In genomic region chr17:26946567-26946966, GRCm38 (mm10) we compare ENCODE assay signal across 8 mouse cellular contexts. TPM values are rescaled to one million over a fixed set of nuclear protein-coding genes. Genes with fewer than 3 reads are reported as not detected.
A peak's percentile ranks its signal among the peaks of the same experiment; 100 is the strongest.
DNase-seq lines count a peak whose midpoint lies in the region; ATAC-seq lines count a peak whose summit lies in the region.

No protein-coding gene starts in this region.

- H3K27me3 ChIP-seq in forebrain, embryonic 14.5 days (replicated peaks; ENCODE audit: control insufficient read depth, insufficient read depth, low read length), result no peaks in the 10 kb centered on the region

- no peaks in the 10 kb centered on the region for H3K9me3 ChIP-seq in forebrain, embryonic 14.5 days (replicated peaks; ENCODE audit: control insufficient read depth, low read length)

- no peaks in the 10 kb centered on the region for H3K36me3 ChIP-seq in forebrain, embryonic 14.5 days (ENCODE audit: control insufficient read depth, insufficient read depth, low read length)

- H3K27ac ChIP-seq in forebrain, embryonic 14.5 days (ENCODE audit: low read depth, low read length), result peak overlapping the region; percentile 85

- H3K4me2 ChIP-seq in forebrain, embryonic 14.5 days (ENCODE audit: low read length), result peak overlapping the region; percentile 69

- peak overlapping the region; percentile 36 for H3K4me3 ChIP-seq in forebrain, embryonic 14.5 days (ENCODE audit: low read depth, low read length)

- peak; percentile 24 for ATAC-seq in forebrain, embryonic 14.5 days

- peak overlapping the region; percentile 67 for H3K9ac ChIP-seq in forebrain, embryonic 14.5 days (ENCODE audit: low read length)

- peak; percentile 33 for DNase-seq in ZHBTc4 (ENCODE audit: low read depth, low spot score)
- peak; percentile 88 to 91 for DNase-seq in cerebellum, adult 18-20 months
- DNase-seq in forebrain, embryonic 14.5 days (ENCODE audit: low spot score), result peak; percentile 50
- DNase-seq in heart, postnatal 4 days, result peak; percentile 84
- DNase-seq in layer of hippocampus, postnatal 25 days (ENCODE audit: extremely low spot score in 1 of 2, low spot score in 1 of 2), result peak; percentile 52 to 66
- peak; percentile 83 for DNase-seq in lung, postnatal 36 days
- DNase-seq in right cerebral cortex, postnatal 10 days (ENCODE audit: low spot score in 2 of 2), result peak; percentile 84 to 85
- DNase-seq in c-Kit-positive CD71-positive TER-119-positive erythroid progenitor cells, embryonic 14.5 days (ENCODE audit: low spot score), result no peak

- peaks cover 58% of the 10 kb centered on the region for H3K4me1 ChIP-seq in forebrain, embryonic 14.5 days (ENCODE audit: control insufficient read depth, insufficient read depth, low read length)

- 2% methylated on average over 34 of the region's 37 CpGs for WGBS in forebrain, embryonic 14.5 days

RNA-seq across cellular contexts. Expression of gene Syngap1, which starts 5.5 kb away (rescaled TPM):
- polyA plus RNA-seq in forebrain, embryonic 14.5 days (2014; fragmentation: Nextera tagmentation; extraction: Ambion mirVana), result 4.2 and 4.9 TPM in 2 replicates
- 10 to 100 TPM; 12.6 to 13.4 TPM for total RNA-seq in heart, postnatal 4 days (2021)
- 100 to 1,000 TPM; 399 to 523 TPM for total RNA-seq in layer of hippocampus, postnatal 25 days (2021)

RNA-seq across cellular contexts. Expression of gene Cuta, which starts 7.2 kb away (rescaled TPM):
- polyA plus RNA-seq in forebrain, embryonic 14.5 days (2014; fragmentation: Nextera tagmentation; extraction: Ambion mirVana), result 137 and 150 TPM in 2 replicates
- 100 to 1,000 TPM in 1 of 2 experiments, 10 to 100 TPM in 1; 97.2 to 106 TPM for total RNA-seq in heart, postnatal 4 days (2021)
- 100 to 1,000 TPM; 100 to 113 TPM for total RNA-seq in layer of hippocampus, postnatal 25 days (2021)

RNA-seq across cellular contexts. Expression of gene Phf1, which starts 13.7 kb away (rescaled TPM):
- 10.0 and 12.1 TPM in 2 replicates for polyA plus RNA-seq in forebrain, embryonic 14.5 days (2014; fragmentation: Nextera tagmentation; extraction: Ambion mirVana)
- 1 to 10 TPM; 9.9 to 10.0 TPM for total RNA-seq in heart, postnatal 4 days (2021)
- total RNA-seq in layer of hippocampus, postnatal 25 days (2021), result 10 to 100 TPM; 27.0 to 29.4 TPM

RNA-seq across cellular contexts. Expression of gene Zbtb9, which starts 26.4 kb away (rescaled TPM):
- 9.1 and 10.0 TPM in 2 replicates for polyA plus RNA-seq in forebrain, embryonic 14.5 days (2014; fragmentation: Nextera tagmentation; extraction: Ambion mirVana)
- total RNA-seq in heart, postnatal 4 days (2021), result 1 to 10 TPM; 3.9 to 5.5 TPM
- 10 to 100 TPM; 14.8 to 16.2 TPM for total RNA-seq in layer of hippocampus, postnatal 25 days (2021)

RNA-seq across cellular contexts. Expression of gene Kifc5b, which starts 29.7 kb away (rescaled TPM):
- polyA plus RNA-seq in forebrain, embryonic 14.5 days (2014; fragmentation: Nextera tagmentation; extraction: Ambion mirVana), result 2.4 and 3.0 TPM in 2 replicates
- 10 to 100 TPM; 15.0 to 15.2 TPM for total RNA-seq in heart, postnatal 4 days (2021)
- total RNA-seq in layer of hippocampus, postnatal 25 days (2021), result 1 to 10 TPM; 2.9 to 3.1 TPM

Comparison
In these comparisons a context has a peak if more than half of its experiments do, and no peak if none do; other contexts are left out.
1. RNA of gene Syngap1, which starts 5.5 kb away (total RNA-seq): 399 to 523 TPM in layer of hippocampus, postnatal 25 days; 12.6 to 13.4 TPM in heart, postnatal 4 days; every median in the first group is over 10 times any median in the second.